Mouse (Mus musculus): ENCODE results near the gene Tfap2a.

The Tfap2a gene

DNA sequence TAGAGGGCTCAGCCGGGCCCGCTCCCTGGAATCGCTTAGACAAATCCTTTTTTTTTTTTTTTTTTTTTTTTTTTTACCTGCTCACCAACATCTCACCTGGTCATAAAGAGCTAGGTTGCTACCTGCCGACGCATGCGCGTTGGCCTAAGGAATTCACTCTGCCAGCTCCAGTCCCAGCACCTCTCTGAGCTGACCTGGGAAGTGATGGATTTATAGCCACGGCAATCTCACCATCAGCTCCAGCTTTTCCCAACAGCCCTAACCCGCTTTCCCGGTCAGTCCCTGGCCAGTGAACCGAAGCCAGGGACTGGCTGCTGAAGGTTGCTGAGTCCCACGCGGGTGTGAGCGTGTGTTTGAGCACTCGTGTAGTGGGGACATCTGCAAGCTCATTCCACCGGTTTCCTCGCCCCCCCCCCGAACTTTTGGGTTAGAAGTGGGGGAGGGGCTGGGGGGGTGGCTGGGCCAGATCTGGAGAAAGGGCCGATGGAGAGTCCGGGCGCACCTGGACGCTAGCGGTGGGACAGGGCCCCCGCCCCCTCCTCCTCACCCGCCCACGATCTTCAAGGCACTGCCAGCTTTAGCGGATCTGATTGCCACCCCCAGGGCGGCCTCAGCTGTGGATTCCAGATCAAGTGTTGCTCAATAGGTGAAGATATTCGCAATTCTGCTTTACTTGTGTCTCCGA lies at the start of gene Tfap2a:
Tfap2a (minus strand) TSS at position 181 of the 685 bp plus-strand sequence.
- DNase-seq (ENCODE audit: extremely low read depth, low read depth) = no peak

DNA sequence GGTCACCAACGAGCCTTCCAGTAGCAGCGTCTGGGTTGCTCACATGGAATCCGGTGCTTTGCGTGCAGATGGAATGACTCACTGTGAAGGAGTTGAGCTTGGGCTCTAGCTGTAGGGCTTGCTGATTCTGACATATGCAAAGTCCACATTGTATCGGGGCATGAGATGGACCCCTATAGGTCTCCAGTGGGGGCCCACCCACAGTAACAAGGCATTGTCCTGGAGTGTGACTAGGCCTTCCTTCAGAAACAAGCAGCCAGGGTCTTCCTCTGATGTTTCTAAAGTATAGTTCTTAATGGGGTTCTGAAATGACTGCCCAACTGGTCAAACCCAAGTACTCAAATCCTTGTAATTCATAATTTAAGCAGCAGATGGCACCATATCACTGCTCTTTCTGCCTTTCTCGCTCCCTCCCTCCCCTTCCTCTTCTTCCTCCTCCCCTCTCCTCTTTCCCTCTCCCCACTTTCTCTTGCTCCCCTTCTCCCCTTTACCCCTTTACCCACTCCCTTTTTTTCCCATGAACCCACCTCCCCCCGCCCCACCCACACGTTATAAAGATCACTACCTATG lies 46.1 kb upstream of the Tfap2a start:
- peak; percentile 10 for DNase-seq (ENCODE audit: extremely low read depth, low read depth)

DNA sequence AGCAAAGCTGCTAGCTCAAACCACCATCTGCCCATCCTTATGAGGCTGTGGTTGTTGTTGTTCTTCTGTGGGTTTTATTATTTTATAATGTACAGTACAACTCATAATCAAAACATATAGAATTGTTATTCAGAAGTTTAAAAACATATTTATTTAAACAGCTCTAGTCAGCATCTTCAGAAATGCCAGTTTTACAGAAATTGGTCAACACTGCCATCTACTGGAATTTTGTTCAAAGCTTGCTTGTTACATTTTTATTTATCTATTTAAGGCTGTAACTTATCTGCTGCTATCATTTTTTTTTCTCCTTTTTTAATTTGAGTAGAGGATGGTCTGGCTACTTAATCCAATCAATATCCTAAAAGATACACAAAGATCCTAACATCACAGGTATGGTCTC lies 19.8 kb upstream of the Tfap2a start:
- peak; percentile 11 for DNase-seq (ENCODE audit: extremely low read depth, low read depth)

DNA sequence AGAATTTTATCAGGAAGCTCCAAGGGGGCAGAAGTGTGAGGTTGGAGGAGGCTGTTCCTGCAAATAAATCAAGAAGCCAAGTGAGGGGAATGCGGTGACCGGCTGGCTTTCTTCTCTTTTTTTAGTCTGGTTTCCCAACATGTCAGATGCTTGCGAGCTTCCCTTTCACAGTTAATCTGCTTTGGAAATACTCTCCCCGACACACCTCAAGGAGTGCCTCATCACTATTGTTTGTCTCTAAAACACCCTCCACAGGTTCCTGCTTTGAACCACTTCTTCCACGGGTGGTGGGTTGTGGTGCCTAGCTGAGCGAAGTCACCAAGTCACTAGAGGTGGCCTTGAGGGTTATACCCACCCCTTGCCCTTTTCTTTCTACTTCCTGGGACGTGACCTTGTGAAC lies 18.2 kb upstream of the Tfap2a start:
- no peak for DNase-seq (ENCODE audit: extremely low read depth, low read depth)

DNA sequence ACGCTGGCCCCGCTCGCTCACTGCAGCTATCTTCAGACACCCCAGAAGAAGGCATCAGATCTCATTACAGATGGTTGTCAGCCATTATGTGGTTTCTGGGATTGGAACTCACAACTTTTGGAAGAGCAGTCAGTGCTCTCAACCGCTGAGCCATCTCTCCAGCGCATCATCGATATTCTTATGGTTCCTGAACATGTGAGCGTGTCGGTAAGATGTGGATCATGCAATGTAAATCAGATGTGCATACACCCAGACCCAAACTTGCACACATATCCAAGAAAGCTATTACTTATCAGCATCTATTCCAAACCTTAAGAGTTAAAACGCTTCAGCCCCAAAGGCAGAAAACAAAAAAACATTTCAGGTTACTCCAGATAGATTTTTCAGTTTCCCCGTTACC lies 15.9 kb upstream of the Tfap2a start:
- DNase-seq (ENCODE audit: extremely low read depth, low read depth) = no peak

DNA sequence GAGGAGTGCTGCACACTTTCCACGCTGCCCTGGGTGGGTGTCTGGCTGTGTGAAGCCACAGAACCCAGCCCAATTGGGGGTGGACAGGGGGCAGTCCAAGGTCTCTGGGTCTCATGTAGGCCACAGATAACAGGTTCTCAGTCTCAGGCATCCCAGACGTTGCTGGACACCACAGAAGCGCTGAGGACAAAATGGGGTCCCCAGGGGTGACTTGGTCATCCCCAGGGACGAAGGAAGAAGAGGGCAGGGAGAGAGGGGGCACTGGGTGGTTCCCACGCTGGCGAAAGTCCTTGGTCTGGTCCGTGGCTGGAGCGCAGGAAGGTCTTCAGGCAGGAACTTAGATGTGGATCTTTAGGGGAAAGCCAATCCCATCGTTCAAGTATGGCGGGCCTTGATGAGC lies 13.7 kb upstream of the Tfap2a start:
- no peak for DNase-seq (ENCODE audit: extremely low read depth, low read depth)

DNA sequence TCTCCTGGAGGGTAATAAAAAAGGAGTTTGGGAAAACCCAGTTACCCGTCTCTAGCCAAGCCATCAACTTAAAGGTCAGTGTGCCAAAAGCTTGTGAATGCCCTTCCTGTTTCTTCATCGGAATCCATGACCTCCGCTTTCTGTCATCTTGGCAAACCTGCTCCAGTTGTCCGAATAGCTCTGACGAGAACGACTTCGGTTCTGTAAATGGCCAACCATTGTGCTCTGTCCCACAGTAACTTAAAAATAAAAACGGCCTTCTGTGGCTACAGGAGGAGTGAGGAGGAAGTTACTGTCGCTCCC lies 11.4 kb upstream of the Tfap2a start:
- no peak for DNase-seq (ENCODE audit: extremely low read depth, low read depth)

DNA sequence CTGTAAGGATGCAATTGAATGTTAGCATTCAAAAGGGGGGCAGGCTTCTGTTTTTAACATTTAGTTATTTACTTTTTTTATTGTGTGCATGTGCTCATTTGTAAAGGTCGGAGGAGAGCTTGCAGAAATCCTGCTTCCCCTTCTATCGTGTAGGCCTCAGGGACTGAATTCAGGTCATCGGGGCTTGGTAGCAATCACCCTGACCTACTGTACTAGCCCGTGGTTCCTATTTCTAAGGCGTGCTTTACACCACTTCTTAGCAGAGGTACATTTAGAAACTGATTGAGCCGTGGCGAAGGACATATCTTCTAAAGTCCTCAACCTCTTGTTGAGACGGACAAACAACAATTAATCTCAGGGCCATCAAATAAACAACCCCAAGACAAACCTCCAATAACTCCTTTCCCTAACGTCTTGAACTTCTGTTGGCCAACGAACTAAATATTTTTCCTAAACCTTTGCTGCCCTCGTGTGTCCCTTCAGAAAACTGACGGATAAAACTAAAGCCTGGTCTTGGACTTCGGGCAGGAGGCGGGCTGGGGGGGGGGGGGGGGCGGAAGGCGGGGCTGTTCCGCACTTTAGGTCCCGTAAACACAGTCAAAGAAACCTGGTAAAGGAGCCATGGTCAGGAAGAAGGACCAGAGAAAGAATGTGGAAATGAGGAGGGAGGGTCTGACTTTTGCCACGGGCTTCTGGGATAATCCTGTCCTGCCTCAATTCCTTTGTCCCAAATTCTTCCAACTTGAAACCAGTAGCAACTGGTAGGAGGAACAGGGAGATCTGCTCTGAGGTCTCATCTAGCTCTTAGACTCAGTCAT lies 10.8 kb upstream of the Tfap2a start:
- no peak for DNase-seq (ENCODE audit: extremely low read depth, low read depth)

DNA sequence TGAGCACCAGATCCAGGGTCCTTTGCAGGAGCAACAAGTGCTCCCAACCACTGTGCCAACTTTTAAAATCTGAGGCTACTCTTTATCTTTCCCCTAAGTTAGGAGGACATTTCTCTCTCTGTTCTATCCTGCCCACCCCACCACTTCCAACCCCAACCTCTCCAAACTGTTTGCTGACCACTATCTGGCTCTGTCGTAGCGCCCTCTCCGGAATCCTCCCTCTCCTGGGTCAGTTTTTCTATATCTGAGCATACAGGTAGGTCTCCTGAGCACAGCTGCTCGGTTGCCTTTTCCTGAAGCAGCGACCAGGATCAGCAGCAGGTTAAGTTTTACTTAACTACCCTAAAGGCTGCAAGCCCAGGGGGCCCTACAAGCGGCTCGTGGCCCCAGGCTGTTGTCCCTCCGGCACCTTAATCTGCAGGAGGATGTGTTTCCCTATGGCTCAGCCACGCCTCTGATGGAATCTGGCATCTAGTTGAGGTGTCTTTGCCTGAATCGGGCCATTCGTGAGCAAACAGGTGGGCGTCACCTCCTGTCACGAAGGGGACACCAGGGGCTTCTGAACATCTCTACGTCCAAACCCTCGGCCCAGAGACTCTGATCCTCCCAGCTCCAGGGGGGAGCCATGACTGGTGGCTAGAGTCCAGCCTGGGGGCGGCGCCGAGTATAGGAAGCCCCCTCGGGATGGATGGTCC lies 6.1 kb upstream of the Tfap2a start:
- no peak for DNase-seq (ENCODE audit: extremely low read depth, low read depth)

DNA sequence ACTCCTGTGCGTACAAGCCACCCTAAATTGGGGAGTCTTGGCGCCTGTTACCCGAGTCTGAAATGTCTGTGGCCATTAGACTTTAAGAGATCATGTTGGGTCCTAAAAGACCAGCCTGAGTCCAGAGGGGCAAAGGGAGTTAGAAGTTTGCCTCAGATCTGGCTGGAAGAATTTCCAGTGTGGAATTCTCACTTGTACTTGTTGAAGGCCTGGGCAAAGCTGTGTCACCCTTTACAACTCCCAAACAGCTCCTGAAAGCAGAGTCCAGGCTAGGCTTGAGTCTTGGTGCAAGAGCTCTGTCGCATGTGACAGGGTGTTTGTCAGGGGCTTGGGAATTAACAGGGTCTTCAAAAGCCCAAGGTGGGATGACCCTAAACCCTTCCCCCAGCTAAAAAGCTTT lies 5.0 kb upstream of the Tfap2a start:
- DNase-seq (ENCODE audit: extremely low read depth, low read depth) = no peak

DNA sequence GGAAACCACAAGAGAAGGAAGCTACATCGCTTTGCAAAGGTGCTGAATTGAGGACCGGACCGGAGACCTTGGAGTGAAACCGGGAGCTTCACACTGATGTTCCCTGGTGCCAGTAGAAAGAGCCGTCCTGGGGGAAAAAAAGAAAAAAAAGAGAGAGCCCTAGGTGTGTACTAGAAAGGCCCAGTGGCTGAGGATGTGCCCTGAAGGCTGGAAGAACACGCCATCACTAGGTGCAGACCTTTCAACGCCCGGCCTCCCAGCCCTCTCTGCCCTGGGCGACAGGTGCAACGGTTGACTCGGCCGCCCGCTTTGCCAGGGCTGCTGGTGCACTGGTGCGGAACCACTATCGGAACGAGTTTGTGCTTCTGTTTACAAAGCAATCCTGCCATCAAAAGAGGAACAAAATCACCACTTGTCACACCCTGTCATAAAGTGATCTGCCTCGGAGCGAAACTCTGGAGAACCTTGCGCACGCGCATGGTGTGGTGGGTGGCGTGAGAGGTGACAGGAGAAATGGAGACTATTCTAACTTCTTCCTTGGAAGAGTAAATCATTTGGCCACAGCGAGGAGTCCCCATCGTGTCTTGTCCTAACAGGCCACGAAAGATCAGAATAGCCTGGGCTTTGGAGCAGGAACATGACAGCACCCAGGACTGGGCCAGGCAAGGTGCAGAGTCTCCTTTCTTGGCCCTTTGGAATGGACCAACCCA lies 3.8 kb upstream of the Tfap2a start:
- no peak for DNase-seq (ENCODE audit: extremely low read depth, low read depth)

DNA sequence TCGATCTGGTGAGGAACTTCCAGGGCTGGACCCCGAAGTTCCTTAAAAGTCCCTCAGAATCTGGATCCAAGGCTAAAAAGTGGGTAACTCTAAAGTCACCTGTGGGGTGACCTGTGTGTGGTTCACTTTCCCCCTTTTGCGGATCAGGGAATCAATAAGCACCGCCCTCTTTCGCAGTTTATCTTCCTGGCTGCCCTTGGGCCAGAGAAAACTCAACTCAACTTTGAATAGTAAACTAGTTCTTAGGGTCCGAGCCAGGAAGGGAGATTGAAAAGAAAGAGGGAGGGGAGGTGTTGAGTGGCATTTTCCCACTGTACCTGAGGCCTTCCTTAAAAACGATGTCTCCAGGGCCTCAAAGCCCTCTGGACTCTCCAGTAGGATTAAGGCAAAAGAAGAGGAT lies 3.3 kb upstream of the Tfap2a start:
- no peak for DNase-seq (ENCODE audit: extremely low read depth, low read depth)

DNA sequence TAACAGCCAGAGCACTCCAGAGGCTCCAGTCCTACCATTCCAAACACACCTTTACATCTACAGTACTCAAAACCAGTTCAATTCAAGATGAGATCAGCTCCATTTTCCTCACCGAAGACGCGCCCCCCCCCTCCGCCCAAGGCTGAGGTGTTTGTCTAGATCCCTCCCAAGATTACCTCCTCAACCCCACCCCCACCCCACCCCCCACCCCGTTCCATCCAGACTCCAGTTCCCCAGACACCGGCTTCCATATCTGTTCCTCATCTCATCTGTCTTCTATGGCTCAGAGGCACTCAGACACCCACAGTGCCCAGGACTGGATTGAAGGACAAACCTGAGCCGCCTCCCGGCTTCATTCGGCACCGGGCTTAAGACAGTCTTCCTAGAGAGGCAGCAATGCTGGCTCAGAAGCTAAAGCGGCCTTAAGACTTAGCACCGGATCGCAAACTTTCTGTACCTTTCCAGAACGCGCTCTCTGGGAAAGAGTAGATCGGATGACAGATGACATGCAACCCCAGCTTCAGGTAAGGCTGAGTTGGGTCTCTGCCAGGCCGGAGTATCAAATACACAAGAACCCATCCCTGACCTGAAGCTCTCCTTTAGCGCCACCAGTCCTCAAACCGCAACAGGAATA lies 2.7 kb upstream of the Tfap2a start:
- no peak for DNase-seq (ENCODE audit: extremely low read depth, low read depth)

DNA sequence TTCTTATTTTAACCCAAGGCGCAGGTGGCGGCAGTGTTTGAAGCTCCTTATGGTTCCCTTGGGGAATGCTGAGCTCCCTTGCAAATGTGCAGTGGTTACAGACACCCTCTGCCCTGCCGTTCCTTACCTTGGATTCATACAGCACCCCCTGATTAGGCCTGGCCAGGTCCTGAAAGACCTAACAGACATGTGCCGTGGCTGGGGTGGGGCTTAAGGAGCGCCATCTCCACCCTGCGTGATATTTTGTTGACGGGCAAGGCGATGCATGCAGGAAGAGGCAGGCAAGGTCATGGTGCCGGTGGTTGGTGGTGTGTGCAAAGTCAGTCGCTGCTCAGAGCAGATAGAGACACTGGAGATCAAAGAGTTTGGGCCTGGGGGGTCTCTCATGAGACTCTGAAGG lies 1.7 kb upstream of the Tfap2a start:
- DNase-seq (ENCODE audit: extremely low read depth, low read depth) = no peak

DNA sequence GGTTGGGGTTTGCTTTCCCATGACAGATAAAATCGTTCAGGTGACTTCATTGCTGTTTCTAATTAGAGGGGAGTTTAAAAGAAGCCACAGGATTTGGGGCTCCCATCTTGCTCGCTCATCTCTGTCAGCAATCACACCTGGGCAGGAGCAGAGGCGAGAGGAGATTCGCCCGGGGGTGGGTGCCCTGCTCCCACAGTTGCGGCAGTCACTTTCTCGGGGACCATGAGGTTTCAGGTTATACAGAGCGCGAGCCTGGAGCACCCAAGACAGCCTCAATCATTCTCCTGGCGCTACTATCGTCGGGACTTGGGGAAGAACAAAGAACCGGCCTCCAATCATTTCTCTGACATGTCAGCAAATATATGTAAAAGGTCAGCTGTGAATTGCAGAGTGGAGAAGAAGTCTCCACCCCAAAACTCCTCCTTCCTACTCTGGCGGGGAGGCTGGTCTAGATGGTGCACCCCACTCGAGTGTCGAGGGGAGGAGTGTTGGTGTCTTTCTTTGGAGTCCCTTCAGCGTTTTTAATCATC lies 1.0 kb upstream of the Tfap2a start:
- DNase-seq (ENCODE audit: extremely low read depth, low read depth) = no peak

DNA sequence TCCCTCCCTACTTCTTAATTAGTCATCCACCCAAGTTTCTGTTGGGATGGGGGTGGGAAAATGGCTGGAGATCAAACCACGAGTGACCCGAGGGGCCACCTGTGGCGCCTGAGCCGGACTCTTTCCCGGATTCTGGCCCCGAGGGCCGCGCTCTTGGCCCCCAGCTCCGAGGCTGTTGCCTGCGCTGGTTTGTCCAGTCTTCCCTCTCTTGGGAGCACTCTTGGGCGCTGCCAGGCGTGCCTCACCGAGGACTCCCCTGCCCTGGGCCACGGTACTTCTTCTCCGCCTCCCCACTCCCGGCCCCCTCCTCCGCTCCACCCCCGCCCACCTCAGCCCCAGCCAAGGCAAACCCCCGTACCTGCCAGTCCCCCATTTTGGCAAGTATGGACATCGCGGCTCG lies 415 bp downstream of the Tfap2a start:
- DNase-seq (ENCODE audit: extremely low read depth, low read depth) = no peak

DNA sequence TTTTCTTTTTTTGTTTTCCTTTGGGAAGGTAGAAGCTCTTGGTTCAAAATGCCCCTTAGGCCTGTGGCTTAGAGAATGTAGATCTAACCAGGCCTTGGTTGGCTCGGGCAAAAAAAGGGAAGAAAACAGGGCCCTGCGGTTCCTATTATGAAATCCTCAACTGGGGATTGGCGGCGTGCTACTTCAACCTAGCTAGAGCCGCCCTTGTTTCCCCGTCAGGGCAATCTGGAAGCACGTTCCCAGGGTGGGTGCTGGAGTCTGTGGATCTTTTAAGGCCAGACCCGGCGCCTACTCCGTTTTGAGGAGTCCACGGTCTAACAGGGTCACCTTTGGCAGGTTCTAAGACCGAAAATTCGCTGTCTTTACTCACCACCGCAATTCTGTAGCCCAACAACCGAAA lies 1.1 kb downstream of the Tfap2a start:
- DNase-seq (ENCODE audit: extremely low read depth, low read depth) = no peak

DNA sequence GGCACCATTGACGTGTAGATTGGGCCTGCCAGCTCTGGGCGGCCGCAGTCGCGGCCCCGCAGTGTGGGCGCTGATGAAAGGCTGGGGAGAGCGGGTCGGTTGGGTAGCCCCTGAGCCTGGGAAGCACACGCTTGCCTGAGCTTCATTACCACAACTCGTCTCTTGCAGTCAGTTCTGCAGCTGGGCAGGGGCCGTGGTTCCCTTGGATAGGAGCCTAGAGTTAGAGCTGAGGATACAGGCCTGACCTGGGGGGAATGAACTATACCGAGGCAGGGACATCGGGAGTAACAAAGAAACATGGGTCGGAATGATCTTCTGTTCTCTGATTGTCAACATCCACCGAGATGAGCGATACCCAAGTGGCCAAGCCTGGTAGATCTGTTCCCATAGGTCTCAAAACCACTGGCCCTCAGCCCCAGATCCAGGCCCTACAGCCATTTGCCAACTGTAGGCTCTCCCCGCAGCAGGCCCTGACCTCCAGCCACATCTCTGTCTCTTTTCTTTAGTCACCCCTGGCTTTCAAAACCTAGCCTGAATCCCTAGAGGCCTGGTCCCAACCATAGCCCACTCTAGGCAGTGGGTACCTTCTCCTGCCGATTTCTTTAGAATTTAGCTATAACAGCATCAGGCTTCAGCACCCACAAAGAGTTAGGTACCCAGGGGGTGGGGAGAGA lies 1.9 kb downstream of the Tfap2a start:
- DNase-seq (ENCODE audit: extremely low read depth, low read depth) = no peak

DNA sequence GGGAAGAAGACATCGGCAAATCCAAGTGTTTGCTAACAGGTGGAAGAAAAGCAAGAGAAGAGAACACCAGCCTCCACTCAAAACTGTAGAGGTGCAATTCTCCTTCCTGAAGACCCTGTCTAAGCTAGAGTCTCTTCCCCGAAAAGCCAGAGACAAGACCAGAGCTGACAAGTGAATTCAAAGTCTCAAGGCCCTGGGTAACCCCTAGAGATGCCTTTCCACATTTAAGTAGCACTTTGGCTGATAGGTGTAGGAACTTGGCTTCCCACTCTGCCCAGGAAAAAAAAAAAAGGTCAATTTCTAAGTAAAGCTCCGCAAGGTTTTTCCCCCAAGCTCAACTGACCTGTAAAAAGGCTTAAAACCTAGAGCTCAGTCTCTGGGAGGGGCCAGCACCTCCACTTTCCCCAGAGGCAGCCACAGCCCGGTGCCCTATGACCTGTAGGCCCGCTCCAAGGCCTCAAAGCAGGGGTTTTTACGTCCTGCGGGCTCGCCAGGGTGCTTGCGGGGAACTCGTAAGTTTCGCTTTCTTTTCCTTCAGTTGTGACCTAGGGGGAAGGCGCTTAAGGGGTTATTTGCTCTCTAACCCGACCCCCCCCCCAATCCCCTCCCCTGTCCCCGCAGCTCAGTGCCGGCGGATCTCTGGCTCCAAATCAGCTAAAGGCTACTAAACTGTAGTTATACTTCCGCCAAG lies 2.6 kb downstream of the Tfap2a start:
- DNase-seq (ENCODE audit: extremely low read depth, low read depth) = no peak
